Mouse (Mus musculus): ENCODE results near the gene Mlst8.
A peak's percentile ranks its signal among the peaks of the same experiment; 100 is the strongest.
"Not testable (repeated sequence)": the region's sequence is repeated elsewhere in the genome, so short reads cannot be mapped to it uniquely, and the experiment has no call there.

Gene Mlst8

GRCm38 (mm10) chr17:24427170-24427557, 51.7 kb downstream of the Mlst8 start:
- peak; percentile 55 for DNase-seq (ENCODE audit: low read depth, low spot score)

DNA sequence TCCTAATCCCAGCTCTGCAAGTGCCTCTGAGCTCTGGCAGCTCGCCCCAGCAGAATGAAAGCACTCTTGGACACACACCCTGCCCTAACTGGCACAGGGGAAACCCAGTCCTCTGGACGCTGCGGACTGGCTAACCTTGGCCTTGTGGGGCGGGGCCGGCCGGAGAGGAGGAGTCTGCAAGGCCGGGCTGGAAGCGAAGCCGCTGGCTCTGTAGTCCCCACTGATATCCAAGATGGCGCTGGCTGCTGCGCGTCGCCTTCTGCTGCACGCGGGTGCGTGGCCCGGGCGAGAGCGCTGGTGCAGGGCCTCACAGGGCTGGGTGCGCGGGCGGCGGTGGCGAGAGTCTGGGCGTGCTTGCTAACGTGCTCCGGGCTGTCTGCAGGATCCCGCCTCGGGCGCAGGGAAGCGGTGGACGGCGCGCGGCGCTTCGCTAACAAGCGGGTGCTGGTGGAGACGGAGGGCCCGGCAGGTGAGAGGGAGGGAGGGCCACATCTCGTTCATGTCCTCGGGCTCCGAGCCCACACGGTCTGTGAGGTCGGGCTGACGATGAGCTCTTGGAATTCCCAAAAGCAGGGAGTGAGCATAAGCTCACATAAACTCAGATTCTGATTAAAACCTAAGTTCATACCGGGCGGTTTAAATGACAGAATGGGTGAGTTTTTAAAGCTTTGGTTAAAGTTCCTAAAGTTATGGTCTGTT, 52.3 kb downstream of the Mlst8 start, which contains the start of gene Eci1:
Gene Eci1, plus strand, starts transcription at position 171 of the 699 bp plus-strand sequence.
- peak; percentile 95 for DNase-seq (ENCODE audit: low read depth, low spot score)

DNA sequence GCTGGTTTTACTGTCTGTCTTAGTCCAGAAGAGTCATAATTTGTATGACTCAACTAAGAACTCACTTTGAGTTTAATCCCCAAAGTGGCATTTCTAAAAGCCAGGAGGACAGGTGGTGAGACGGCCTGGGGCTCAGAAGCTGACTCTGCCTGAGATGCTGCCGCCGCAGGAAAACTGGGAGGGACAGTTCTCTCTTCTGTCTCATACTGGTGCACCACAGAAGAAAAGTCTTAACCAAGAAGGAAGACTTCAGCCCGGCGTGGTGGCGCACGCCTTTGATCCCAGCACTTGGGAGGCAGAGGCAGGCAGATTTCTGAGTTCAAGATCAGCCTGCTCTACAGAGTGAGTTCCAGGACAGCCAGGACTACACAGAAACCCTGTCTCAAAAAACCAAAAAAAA, 53.0 kb downstream of the Mlst8 start:
- DNase-seq (ENCODE audit: low read depth, low spot score): no peak

GRCm38 (mm10) chr17:24425326-24425725, 53.6 kb downstream of the Mlst8 start:
- DNase-seq (ENCODE audit: low read depth, low spot score): not testable (repeated sequence)

DNA sequence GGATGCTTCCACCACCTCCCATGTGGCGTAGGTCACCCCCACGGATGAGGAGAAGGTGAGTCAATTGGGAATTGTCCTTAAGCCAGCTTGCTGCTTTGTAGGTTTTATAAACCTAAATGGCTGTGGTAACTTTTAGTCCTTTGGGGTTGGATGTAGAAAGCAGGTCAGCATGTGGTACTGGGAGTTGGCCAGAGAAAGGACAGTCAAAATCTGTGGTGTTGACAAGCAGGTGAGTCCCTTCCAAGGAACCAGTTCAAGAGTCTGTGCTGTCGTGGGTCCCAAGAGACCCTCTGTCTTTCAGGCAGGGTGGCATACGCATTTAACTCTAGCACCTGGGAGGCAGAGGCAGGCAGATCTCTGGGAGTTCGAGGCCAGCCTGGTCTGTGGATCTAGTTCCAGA, 54.4 kb downstream of the Mlst8 start:
- DNase-seq (ENCODE audit: low read depth, low spot score): no peak
